Mouse (Mus musculus) intestine, embryonic 14.5 days (tissue): Measurements from ENCODE around the gene Ap1m2. TPM values are rescaled to one million over a fixed set of nuclear protein-coding genes. Genes with fewer than 3 reads are reported as not detected.

Source experiments
- ATAC-seq: fragments of 200-750 bp; cut with Nextera tagmentation; replicated peaks from 2 replicates; pipeline ENCODE4 v1.8.0; 2017; ENCODE audit warnings: low read depth, moderate number of reproducible peaks, moderate TSS enrichment, moderate library complexity; ENCODE audit not compliant: low FRiP score, low TSS enrichment
- DNase-seq: peaks from one replicate; pipeline ENCODE4 v3.0.0-alpha.2; 2018; ENCODE audit warnings: low spot score
- H3K27ac ChIP-seq: fragments of 300-500 bp; sonication (generic); 2 replicates; pipeline ENCODE4 v1.5.1; 2014; ENCODE audit warnings: low read depth, mild to moderate bottlenecking, control low read depth
- H3K27me3 ChIP-seq: fragments of 300-500 bp; sonication (generic); replicated peaks from 2 replicates; pipeline ENCODE4 v1.6.1; 2014; ENCODE audit warnings: low read length, control low read depth; ENCODE audit not compliant: control insufficient read depth, insufficient read depth
- H3K36me3 ChIP-seq: fragments of 300-500 bp; sonication (generic); 2 replicates; pipeline ENCODE4 v1.6.1; 2014; ENCODE audit warnings: low read length, control low read depth; ENCODE audit not compliant: control insufficient read depth, insufficient read depth
- H3K4me1 ChIP-seq: fragments of 300-500 bp; sonication (generic); replicated peaks from 2 replicates; pipeline ENCODE4 v1.6.1; 2014; ENCODE audit warnings: low read length, control low read depth, mixed read lengths; ENCODE audit not compliant: control insufficient read depth, insufficient read depth
- H3K4me2 ChIP-seq: fragments of 300-500 bp; sonication (generic); 2 replicates; pipeline ENCODE4 v1.6.1; 2014; ENCODE audit warnings: low read length
- H3K4me3 ChIP-seq: fragments of 300-500 bp; sonication (generic); 2 replicates; pipeline ENCODE4 v1.5.1; 2014; ENCODE audit warnings: low read depth, low read length, control low read depth, mixed read lengths
- H3K9ac ChIP-seq: fragments of 300-500 bp; sonication (generic); 2 replicates; pipeline ENCODE4 v1.6.1; 2014; ENCODE audit warnings: mild to moderate bottlenecking, low read length
- H3K9me3 ChIP-seq: fragments of 300-500 bp; sonication (generic); 2 replicates; pipeline ENCODE4 v1.6.1; 2016; ENCODE audit warnings: low read length, control low read depth; ENCODE audit not compliant: control insufficient read depth
- WGBS: fragments of 180-500 bp; shearing (Covaris S2); extraction: QIAGEN DNeasy Blood & Tissue Kit; methylation state at CpG from one replicate; pipeline ENCODE4 v1.1.7; 2014; 5-methylcytosine and 5-hydroxymethylcytosine counted together
- polyA plus RNA-seq: library from polyadenylated mRNA; unstranded; fragments of >200 nt; fragmentation: Nextera tagmentation; extraction: Ambion mirVana; gene quantifications from 2 replicates; pipeline ENCODE4 v1.2.1, GENCODE M21; 2014

Gene Ap1m2
- polyA plus RNA-seq, 1 experiment from 2014 or later: 75.8 TPM

GRCm38 (mm10) chr9:21321513-21321835, 9.3 kb upstream of the Ap1m2 start:
- H3K27me3 ChIP-seq: no peaks in the 10 kb centered on the region
- WGBS: 13% methylated on average over 6 of the region's 6 CpGs
- H3K9ac ChIP-seq: peak overlapping the region; percentile 61
- peaks cover 11% of the 10 kb centered on the region for H3K4me1 ChIP-seq
- peak overlapping the region; percentile 86 for H3K4me2 ChIP-seq
- no peak overlapping the region for H3K27ac ChIP-seq
- ATAC-seq (no peak; the same call in 1 of the 2 replicates), DNase-seq (peak; percentile 56)
- no peaks in the 10 kb centered on the region for H3K36me3 ChIP-seq
- peak overlapping the region; percentile 70 for H3K4me3 ChIP-seq
- H3K9me3 ChIP-seq: no peaks in the 10 kb centered on the region

DNA sequence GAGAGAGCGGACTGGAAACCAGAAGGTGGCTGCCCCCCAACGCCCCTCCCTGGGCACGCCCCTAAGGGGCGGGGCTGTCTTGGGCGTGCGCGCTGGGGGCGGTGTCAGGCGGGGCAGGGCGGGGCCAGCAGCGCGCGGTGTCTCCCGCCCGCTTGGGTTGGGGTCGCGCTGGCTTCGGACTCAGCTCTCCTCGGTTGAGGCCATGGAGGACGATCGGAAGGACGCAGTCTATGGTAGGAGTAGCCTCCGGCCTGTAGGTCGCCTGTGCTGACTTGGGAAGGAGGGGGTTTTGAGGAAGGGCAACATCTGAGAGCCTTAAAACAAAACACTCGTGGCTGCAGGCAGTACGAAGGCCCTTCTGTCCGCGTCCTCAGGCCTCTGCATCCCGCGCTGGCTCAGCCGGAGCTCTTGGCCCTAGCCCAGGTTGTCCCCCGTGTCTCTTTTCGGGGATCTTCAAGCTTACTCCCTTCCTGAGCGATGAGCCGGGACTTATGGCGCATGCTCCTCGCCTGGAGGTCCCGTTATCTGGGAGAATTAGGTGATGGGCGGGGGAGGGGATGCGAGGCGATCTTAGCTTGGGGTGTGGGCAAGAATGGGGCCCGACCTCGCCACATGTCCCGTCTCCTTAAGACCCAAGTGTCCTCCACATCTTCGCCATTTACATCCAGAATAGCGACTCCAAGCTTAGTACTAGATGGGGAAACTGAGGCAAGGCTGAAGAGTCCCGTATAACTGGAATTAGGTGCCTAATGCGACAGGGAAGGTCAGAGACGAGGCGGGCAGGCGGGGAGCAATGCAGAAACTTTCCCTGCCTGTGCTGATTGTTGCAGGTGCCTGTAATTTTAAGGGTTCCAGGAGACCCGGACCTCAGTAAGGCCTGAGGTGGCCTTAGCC, 8.7 kb upstream of the Ap1m2 start, which contains the start of gene Slc44a2:
Slc44a2 (plus strand) TSS at position 80 of the 894 bp plus-strand sequence.
- Histone ChIP-seq H3K4me1 (peaks cover 11% of the 10 kb centered on the region), H3K36me3 (no peaks in the 10 kb centered on the region), H3K9me3 (no peaks in the 10 kb centered on the region), H3K9ac (peak within 1 kb of the TSS; percentile 61), H3K4me3 (peak within 1 kb of the TSS; percentile 70), H3K27ac (no peak within 1 kb of the TSS), H3K4me2 (peak within 1 kb of the TSS; percentile 86), H3K27me3 (no peaks in the 10 kb centered on the region)
- peak; percentile 93 for DNase-seq
- ATAC-seq: peak; percentile 87
- WGBS: 1% methylated on average over 52 of the region's 52 CpGs

DNA sequence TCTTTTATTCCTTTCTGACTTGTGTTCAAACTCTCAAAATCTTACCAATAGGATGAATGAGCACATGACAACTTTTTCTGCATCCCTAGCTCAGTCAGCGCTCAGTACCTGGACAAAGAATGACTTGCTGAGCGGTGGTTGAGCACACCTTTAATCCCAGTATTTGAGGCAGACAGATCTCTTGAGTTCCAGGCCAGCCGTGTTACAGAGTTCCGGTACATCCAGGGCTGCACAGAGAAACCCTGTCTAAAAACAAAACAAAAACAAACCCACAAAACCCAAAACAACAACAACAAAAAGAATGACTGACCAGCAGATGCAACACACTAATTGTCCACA, 8.1 kb upstream of the Ap1m2 start:
- Histone ChIP-seq H3K4me2 (peak overlapping the region; percentile 86), H3K9ac (peak overlapping the region; percentile 61), H3K9me3 (no peaks in the 10 kb centered on the region), H3K4me3 (peak overlapping the region; percentile 70), H3K36me3 (no peaks in the 10 kb centered on the region), H3K4me1 (peaks cover 11% of the 10 kb centered on the region), H3K27ac (no peak overlapping the region), H3K27me3 (no peaks in the 10 kb centered on the region)
- DNase-seq (no peak), ATAC-seq (no peak; the same call in 1 of the 2 replicates)
- WGBS: 26% methylated on average over 4 of the region's 4 CpGs

- Histone ChIP-seq H3K9me3 (no peaks in the 10 kb centered on the region), H3K27me3 (no peaks in the 10 kb centered on the region), H3K36me3 (no peaks in the 10 kb centered on the region), H3K27ac (no peak overlapping the region), H3K4me1 (peaks cover 11% of the 10 kb centered on the region), H3K4me3 (no peak overlapping the region), H3K4me2 (no peak overlapping the region), H3K9ac (no peak overlapping the region)
- ATAC-seq (no peak), DNase-seq (no peak)
- WGBS: 91% methylated on average over 4 of the region's 4 CpGs
Measured at GRCm38 (mm10) chr9:21319503-21319902, 7.4 kb upstream of the Ap1m2 start.

- Histone ChIP-seq H3K4me2 (no peak overlapping the region), H3K27ac (no peak overlapping the region), H3K4me3 (no peak overlapping the region), H3K9me3 (no peaks in the 10 kb centered on the region), H3K27me3 (no peaks in the 10 kb centered on the region), H3K36me3 (no peaks in the 10 kb centered on the region), H3K9ac (no peak overlapping the region), H3K4me1 (peaks cover 11% of the 10 kb centered on the region)
- DNase-seq (no peak), ATAC-seq (no peak)
- 90% methylated on average over 6 of the region's 6 CpGs for WGBS
Measured at GRCm38 (mm10) chr9:21318792-21319191, 6.7 kb upstream of the Ap1m2 start.

GRCm38 (mm10) chr9:21316696-21317095, 4.6 kb upstream of the Ap1m2 start:
- H3K27ac ChIP-seq: no peak overlapping the region
- peaks cover 11% of the 10 kb centered on the region for H3K27me3 ChIP-seq
- ATAC-seq (no peak), DNase-seq (no peak)
- WGBS: 74% methylated on average over 7 of the region's 7 CpGs
- no peak overlapping the region for H3K9ac ChIP-seq
- no peaks in the 10 kb centered on the region for H3K9me3 ChIP-seq
- no peak overlapping the region for H3K4me3 ChIP-seq
- H3K4me1 ChIP-seq: peaks cover 3% of the 10 kb centered on the region
- H3K4me2 ChIP-seq: no peak overlapping the region
- H3K36me3 ChIP-seq: no peaks in the 10 kb centered on the region

DNA sequence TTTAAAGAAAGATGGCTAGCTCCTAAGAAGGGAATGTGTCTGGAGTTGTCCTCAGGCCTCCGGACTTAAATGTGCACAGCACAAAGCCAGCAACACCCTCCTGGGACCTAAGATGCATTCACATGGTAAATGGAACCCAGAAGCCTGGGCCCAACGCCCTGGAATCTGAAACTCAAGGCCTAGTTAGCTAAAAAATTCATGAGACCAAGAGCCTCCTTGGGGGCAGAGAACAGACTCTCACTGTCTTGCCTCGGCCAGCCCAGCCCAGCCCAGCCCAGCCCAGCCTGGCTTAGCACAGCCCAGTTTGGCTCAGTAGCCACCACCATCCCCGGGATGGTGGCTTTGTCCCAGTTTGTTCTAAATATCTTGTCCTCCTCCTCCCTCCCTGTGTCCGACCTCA, 3.3 kb upstream of the Ap1m2 start:
- no peak overlapping the region for H3K4me2 ChIP-seq
- DNase-seq: no peak
- no peaks in the 10 kb centered on the region for H3K9me3 ChIP-seq
- no peak for ATAC-seq
- WGBS: 54% methylated on average over 5 of the region's 5 CpGs
- no peaks in the 10 kb centered on the region for H3K4me1 ChIP-seq
- H3K4me3 ChIP-seq: no peak overlapping the region
- H3K27me3 ChIP-seq: peaks cover 14% of the 10 kb centered on the region
- H3K27ac ChIP-seq: no peak overlapping the region
- no peak overlapping the region for H3K9ac ChIP-seq
- no peaks in the 10 kb centered on the region for H3K36me3 ChIP-seq

- Histone ChIP-seq H3K36me3 (no peaks in the 10 kb centered on the region), H3K27ac (no peak overlapping the region), H3K27me3 (peaks cover 14% of the 10 kb centered on the region), H3K9me3 (no peaks in the 10 kb centered on the region), H3K4me2 (no peak overlapping the region), H3K4me3 (no peak overlapping the region), H3K9ac (no peak overlapping the region), H3K4me1 (no peaks in the 10 kb centered on the region)
- WGBS: 90% methylated on average over 9 of the region's 9 CpGs
- ATAC-seq (no peak), DNase-seq (no peak)
Measured at GRCm38 (mm10) chr9:21314367-21315140, 2.4 kb upstream of the Ap1m2 start.
